Mouse (Mus musculus) limb, embryonic 10.5 days (tissue): ENCODE results near the gene Clpb. TPM values are rescaled to one million over a fixed set of nuclear protein-coding genes. Genes with fewer than 3 reads are reported as not detected.

Source experiments
- DNase-seq: peaks from one replicate; pipeline ENCODE4 v3.0.0-alpha.2; 2017; ENCODE audit warnings: low spot score
- H3K27ac ChIP-seq: fragments of 300-500 bp; sonication (generic); 2 replicates; pipeline ENCODE4 v1.5.1; 2016; ENCODE audit warnings: mild to moderate bottlenecking
- H3K27me3 ChIP-seq: fragments of 300-500 bp; sonication (generic); 2 replicates; pipeline ENCODE4 v1.6.1; 2016; ENCODE audit warnings: low read depth, mild to moderate bottlenecking; ENCODE audit not compliant: poor library complexity, severe bottlenecking
- H3K36me3 ChIP-seq: fragments of 300-500 bp; sonication (generic); 2 replicates; pipeline ENCODE4 v1.6.1; 2016; ENCODE audit warnings: mild to moderate bottlenecking, moderate library complexity
- H3K4me1 ChIP-seq: fragments of 300-500 bp; sonication (generic); 2 replicates; pipeline ENCODE4 v1.6.1; 2016
- H3K4me3 ChIP-seq: fragments of 300-500 bp; sonication (generic); 2 replicates; pipeline ENCODE4 v1.5.1; 2016; ENCODE audit warnings: mild to moderate bottlenecking, moderate library complexity
- H3K9me3 ChIP-seq: fragments of 300-500 bp; sonication (generic); replicated peaks from 2 replicates; pipeline ENCODE4 v1.6.1; 2016; ENCODE audit warnings: mild to moderate bottlenecking
- WGBS: fragments of 180-500 bp; shearing (Covaris S2); methylation state at CpG from one replicate; pipeline ENCODE4 v1.1.7; 2016; 5-methylcytosine and 5-hydroxymethylcytosine counted together
- polyA plus RNA-seq: library from polyadenylated mRNA; unstranded; fragments of >200 nt; fragmentation: Nextera tagmentation; extraction: Ambion mirVana; gene quantifications from 2 replicates; pipeline ENCODE4 v1.2.1, GENCODE M21; 2016

Gene Clpb
- polyA plus RNA-seq, 1 experiment from 2014 or later: 62.7 TPM

DNA sequence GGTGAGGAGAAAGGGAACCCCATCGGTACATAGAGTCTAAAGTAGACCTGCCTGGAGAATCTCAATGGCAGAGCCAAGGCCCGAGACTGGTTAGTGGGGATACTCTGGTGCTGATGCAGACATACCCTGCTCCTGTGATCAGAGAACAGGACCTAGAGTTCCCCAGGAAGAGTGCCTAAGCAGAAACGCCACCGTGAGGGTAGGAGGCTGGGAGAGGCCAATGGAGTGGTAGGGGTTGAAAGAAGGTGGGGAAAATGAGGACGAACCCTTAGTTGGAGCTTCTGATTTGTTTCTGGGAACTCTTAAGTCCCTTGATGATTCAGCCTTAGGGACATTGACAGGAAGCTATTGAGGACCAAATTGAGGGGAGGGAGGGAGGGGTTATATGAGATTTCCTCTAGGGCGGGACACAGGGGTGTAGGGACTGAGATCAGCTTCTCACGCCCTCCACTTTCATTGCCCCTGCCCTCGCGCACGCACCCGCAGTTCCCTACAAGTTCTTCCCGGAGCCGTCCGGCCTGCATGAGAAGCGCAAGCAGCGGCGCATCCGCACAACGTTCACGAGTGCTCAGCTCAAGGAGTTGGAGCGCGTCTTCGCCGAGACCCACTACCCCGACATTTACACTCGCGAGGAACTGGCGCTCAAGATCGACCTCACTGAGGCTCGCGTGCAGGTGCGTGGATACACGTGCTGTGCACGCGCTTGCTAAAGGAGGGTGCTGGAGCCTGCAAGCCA, 157.0 kb downstream of the Clpb start:
- Histone ChIP-seq H3K4me1 (peaks cover 54% of the 10 kb centered on the region), H3K9me3 (no peaks in the 10 kb centered on the region), H3K4me3 (peak overlapping the region; percentile 63), H3K27ac (0 out of 2 replicates have a peak overlapping the region, but pooled peaks have one; percentile 43), H3K27me3 (peaks cover 73% of the 10 kb centered on the region), H3K36me3 (peaks cover 28% of the 10 kb centered on the region)
- peak; percentile 60 for DNase-seq
- WGBS: 2% methylated on average over 35 of the region's 35 CpGs

DNA sequence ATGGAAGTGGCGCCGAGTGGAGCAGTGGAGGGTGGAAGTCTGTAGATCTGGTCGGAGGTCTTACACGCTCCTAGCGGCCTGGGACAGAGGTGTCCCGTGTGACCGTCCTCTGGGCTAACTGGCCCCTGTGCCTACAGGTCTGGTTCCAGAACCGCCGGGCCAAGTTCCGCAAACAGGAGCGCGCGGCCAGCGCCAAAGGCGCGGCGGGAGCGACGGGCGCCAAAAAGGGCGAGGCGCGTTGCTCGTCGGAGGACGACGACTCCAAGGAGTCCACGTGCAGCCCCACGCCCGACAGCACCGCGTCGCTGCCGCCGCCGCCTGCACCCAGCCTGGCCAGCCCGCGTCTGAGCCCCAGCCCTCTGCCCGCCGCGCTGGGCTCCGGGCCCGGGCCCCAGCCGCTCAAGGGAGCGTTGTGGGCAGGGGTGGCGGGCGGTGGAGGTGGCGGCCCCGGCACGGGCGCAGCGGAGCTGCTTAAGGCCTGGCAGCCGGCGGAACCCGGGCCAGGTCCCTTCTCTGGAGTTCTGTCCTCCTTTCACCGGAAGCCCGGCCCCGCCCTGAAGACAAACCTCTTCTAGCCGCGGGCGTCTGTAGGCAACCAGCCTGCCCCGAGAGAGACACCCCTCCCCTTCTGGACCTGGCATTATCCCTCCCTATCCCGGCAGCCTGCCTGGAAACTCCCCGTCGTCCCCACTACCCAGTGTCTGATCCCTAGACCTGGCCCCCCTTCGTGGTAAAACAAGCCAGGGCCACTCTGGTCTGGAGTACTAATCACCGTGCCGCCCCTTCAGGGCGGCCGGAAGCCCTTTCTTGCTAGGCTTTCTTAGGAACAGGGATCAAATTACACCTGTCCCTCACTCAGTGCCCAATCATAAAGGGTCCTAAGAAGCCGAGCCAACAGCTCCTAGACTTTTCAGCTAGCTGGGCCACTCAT, 158.4 kb downstream of the Clpb start:
- peak; percentile 88 for DNase-seq
- H3K36me3 ChIP-seq: peaks cover 42% of the 10 kb centered on the region
- H3K27ac ChIP-seq: peak overlapping the region; percentile 95
- peaks cover 54% of the 10 kb centered on the region for H3K4me1 ChIP-seq
- WGBS: under 1% methylated on average over 71 of the region's 71 CpGs
- H3K9me3 ChIP-seq: no peaks in the 10 kb centered on the region
- peaks cover 59% of the 10 kb centered on the region for H3K27me3 ChIP-seq
- H3K4me3 ChIP-seq: peak overlapping the region; percentile 63

DNA sequence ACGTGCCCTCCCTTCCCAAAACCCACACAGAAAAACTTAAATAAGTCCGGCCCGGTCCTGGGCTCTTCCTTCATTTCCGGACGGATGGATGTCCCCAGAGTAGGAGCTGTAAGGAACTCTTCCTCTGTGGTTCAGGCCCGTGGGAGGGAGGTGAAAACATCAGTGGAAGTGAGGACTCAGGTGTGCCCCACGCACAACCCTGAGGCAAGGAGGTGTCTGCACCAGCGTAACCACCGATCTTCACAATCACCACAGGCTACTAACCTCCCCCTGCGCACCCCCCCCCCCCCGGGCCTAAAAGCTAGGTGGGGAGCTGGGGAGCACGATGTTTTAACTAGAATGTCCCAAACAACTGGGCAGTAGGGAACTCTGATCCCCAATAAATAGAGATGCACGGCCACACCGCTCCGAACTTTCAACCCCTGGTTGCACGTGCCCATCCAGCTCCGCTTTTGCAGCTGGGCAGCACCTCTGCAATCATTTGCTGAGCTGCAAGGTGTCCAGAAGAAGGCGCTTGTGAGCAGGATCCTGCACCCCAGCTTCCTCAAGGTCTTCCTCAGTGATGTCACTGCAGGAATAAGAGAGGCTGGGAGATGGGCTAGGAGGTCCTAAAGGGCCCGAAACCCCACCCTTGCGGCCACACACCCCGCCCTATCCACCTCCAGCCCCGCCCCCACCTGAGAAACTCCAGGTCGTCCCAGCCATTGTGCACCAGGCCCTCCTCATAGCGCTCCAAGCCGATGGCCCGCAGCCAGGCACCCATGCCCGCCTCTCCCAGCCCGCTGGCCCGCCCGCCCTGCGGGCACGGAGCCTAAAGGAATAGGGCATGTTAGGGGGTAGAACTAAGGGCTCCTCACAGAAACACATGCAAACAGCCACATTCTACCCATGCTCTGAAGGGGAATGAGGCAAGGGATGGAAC, 159.7 kb downstream of the Clpb start:
- no peaks in the 10 kb centered on the region for H3K9me3 ChIP-seq
- H3K4me3 ChIP-seq: 0 out of 2 replicates have a peak overlapping the region, but pooled peaks have one; percentile 4
- peak overlapping the region; percentile 69 for H3K27ac ChIP-seq
- DNase-seq: peak; percentile 57
- WGBS: 26% methylated on average over 32 of the region's 32 CpGs
- peaks cover 55% of the 10 kb centered on the region for H3K36me3 ChIP-seq
- peaks cover 46% of the 10 kb centered on the region for H3K27me3 ChIP-seq
- H3K4me1 ChIP-seq: peaks cover 49% of the 10 kb centered on the region

DNA sequence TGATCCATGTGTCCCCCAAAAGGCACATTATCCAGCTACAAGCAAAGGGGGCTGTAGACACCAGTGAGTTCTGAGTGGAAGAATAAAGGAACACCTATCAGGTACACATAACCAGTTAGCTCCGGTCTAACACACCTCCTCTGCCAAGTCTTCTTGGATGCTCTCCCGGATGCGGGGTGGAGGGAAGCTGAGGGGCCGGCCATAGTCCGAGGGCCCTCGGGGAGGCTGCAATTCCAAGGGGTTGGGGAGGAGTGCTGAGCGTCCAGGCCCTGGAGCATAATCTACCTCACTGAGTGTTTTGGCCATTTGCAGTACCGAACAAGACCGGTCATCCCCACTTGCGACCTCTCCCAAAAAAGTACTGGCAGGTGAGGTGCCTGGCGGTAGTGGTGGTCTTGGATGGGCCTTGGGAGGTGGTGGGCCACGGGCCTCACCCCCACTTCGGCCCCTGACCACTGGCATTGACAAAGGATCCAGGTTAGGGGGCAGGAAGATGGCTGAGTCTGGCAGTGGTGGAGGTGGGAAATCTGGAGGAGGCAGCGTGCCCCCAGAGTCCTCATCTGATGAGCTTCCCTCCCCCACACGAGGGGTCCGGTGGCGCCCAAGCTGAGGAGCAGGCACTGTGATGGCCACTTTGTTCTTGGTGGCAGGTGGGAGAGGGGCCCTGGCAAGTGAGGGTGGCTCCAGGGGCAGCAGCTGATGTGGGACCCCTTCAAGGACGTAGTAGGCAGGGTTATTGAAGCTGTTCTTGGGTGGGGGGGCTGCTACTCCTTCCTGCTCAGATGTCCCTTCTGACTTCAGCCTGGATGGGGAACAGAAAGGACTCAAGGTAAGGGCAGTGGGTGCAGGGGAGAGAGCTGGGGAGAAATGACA, 160.6 kb downstream of the Clpb start:
- H3K27me3 ChIP-seq: peaks cover 37% of the 10 kb centered on the region
- H3K36me3 ChIP-seq: peaks cover 64% of the 10 kb centered on the region
- 0 out of 2 replicates have a peak overlapping the region, but pooled peaks have one; percentile 4 for H3K4me3 ChIP-seq
- 87% methylated on average over 18 of the region's 18 CpGs for WGBS
- peaks cover 42% of the 10 kb centered on the region for H3K4me1 ChIP-seq
- no peak for DNase-seq
- H3K27ac ChIP-seq: no peak overlapping the region
- H3K9me3 ChIP-seq: no peaks in the 10 kb centered on the region

DNA sequence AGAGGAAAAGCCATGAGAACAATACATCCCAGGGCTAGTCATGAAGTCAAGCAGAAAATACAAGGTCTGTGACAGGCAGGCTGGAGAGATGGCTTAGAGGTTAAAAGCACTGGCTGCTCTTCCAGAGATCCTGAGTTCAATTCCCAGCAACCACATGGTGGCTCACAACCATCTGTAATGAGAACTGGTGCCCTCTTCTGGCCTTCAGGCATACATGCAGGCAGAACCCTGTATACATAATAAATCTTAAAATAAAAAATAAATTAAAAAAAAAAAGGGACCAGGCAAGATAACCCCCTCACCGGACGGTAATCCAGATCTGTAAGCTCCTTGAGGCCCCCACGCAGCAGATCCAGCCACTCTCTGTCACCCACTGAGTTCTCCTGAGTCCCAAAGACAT, 166.9 kb downstream of the Clpb start:
- no peaks in the 10 kb centered on the region for H3K9me3 ChIP-seq
- no peak overlapping the region for H3K27ac ChIP-seq
- WGBS: 99% methylated on average over 3 of the region's 3 CpGs
- H3K27me3 ChIP-seq: no peaks in the 10 kb centered on the region
- peaks cover 19% of the 10 kb centered on the region for H3K4me1 ChIP-seq
- H3K36me3 ChIP-seq: peaks cover 95% of the 10 kb centered on the region
- DNase-seq: no peak
- no peak overlapping the region for H3K4me3 ChIP-seq

DNA sequence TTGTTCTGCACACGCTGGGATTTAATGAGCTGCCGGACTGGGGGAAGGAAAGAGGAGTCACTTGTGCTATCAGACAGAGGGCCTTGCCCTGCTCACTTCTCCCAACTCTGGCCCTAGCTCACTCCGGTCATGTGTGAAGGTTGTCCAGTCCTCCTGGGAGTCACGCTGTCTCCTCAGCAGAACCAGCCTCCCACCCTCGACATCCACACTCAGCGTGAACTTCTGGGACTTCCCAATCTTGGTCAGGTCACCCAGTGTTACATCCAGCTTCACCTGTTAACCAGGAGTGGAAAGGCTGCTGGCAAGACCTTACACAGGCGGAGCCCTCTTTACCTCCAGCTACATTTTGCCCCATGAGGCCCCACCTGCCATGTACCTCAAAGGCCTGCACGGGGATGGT, 168.0 kb downstream of the Clpb start:
- H3K9me3 ChIP-seq: no peaks in the 10 kb centered on the region
- DNase-seq: no peak
- no peaks in the 10 kb centered on the region for H3K27me3 ChIP-seq
- no peak overlapping the region for H3K27ac ChIP-seq
- H3K36me3 ChIP-seq: peaks cover 85% of the 10 kb centered on the region
- no peak overlapping the region for H3K4me3 ChIP-seq
- 94% methylated on average over 8 of the region's 8 CpGs for WGBS
- H3K4me1 ChIP-seq: peaks cover 25% of the 10 kb centered on the region

DNA sequence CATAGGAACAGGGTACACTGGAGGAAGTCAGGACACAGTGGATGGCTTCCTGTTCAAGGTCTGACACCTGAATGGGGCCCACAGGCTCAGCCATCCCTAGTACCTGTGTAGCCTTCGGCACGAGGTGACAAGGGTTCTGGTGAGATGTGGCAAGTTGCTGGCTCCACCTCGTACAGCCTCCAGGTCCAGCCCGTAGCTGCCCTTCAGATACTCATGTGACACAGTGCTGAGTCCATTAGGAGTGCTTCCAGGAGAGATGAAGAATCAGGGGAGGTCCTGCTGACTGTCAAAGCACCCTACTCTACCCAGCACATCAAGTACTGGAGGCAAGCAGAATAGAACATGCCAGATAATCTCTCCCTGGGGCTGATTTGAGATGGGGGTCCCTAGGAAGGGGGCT, 168.9 kb downstream of the Clpb start:
- no peaks in the 10 kb centered on the region for H3K9me3 ChIP-seq
- no peak overlapping the region for H3K27ac ChIP-seq
- WGBS: 92% methylated on average over 4 of the region's 4 CpGs
- H3K4me3 ChIP-seq: no peak overlapping the region
- no peaks in the 10 kb centered on the region for H3K27me3 ChIP-seq
- no peak for DNase-seq
- peaks cover 25% of the 10 kb centered on the region for H3K4me1 ChIP-seq
- H3K36me3 ChIP-seq: peaks cover 75% of the 10 kb centered on the region

DNA sequence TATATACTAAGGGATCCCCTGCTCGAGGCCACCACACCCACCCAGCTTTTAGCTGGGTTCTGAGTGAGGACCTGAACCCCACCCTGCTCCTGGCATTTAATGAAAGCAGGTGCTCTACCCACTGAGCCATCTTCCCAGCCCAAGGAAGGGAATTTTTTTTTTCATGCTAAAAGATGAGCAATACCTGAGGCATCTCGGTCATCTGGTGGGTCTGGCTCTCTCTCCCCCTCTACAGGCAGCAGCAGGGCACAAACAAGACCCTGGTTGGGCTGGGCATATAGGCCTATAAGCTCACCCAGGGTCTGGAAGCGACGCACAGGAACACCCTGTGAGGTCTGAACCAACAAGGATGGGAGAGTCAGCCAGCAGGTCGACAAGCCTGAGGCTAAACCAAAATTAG, 169.9 kb downstream of the Clpb start:
- H3K4me3 ChIP-seq: no peak overlapping the region
- H3K36me3 ChIP-seq: peaks cover 66% of the 10 kb centered on the region
- 77% methylated on average over 5 of the region's 5 CpGs for WGBS
- no peak for DNase-seq
- peaks cover 27% of the 10 kb centered on the region for H3K4me1 ChIP-seq
- no peak overlapping the region for H3K27ac ChIP-seq
- no peaks in the 10 kb centered on the region for H3K27me3 ChIP-seq
- H3K9me3 ChIP-seq: no peaks in the 10 kb centered on the region

DNA sequence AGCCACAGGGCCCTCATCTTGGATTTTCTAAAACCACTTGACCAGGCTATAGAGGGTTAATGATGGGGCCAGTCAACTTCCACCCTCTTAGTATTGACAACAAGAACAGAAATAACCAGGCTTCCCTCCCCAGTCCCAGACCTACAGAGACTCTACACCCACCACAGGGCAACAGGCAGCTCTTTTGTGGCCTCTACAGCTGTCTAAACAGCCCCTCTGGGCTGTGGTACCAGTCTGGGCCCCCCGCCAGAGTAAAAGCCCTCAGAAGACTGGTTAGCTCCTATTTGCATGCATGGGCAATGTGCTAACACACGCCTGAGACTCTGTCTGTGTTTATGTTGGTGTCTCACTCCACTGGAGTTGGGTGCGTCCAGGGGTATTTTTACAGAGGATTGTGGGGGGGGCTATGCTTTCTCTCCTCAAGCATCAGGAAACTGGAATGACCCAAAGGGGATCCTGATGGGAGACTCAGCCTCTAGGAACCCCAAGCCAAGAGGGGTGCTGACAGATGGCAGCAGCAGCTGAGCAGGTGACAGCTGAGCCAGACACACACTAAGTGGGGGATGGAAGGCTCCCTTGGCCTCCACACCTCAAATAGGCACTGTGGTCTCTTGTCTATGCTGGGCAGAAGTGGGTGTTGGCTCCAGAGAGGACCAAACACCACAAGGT, 170.6 kb downstream of the Clpb start:
- Histone ChIP-seq H3K36me3 (peaks cover 59% of the 10 kb centered on the region), H3K4me1 (peaks cover 33% of the 10 kb centered on the region), H3K27me3 (no peaks in the 10 kb centered on the region), H3K27ac (0 out of 2 replicates have a peak overlapping the region, but pooled peaks have one; percentile 21), H3K9me3 (no peaks in the 10 kb centered on the region), H3K4me3 (no peak overlapping the region)
- 77% methylated on average over 3 of the region's 3 CpGs for WGBS
- no peak for DNase-seq

DNA sequence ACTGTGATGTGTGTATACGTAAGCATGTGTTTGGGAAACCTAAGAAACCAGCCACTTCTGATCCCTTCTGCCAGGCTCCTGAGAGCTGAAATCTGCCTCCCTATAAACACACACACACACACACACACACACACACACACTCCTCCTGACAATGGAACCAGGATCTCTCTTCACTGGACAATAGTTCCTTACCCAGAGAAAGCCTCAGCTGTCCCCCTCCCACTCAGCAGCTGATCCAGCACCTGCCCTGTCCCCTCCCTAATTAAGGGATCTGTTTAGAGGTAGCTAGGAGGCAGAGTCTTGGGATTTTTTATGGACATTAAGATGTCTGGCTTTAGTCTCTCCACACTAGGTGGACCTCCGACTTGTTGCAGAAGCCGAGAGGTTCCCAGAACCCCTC, 171.5 kb downstream of the Clpb start:
- Histone ChIP-seq H3K4me1 (peaks cover 33% of the 10 kb centered on the region), H3K4me3 (peak overlapping the region; percentile 96), H3K27me3 (no peaks in the 10 kb centered on the region), H3K27ac (peak overlapping the region; percentile 27; the same call in 1 of the 2 replicates), H3K36me3 (peaks cover 50% of the 10 kb centered on the region), H3K9me3 (no peaks in the 10 kb centered on the region)
- 79% methylated on average over 3 of the region's 3 CpGs for WGBS
- no peak for DNase-seq

DNA sequence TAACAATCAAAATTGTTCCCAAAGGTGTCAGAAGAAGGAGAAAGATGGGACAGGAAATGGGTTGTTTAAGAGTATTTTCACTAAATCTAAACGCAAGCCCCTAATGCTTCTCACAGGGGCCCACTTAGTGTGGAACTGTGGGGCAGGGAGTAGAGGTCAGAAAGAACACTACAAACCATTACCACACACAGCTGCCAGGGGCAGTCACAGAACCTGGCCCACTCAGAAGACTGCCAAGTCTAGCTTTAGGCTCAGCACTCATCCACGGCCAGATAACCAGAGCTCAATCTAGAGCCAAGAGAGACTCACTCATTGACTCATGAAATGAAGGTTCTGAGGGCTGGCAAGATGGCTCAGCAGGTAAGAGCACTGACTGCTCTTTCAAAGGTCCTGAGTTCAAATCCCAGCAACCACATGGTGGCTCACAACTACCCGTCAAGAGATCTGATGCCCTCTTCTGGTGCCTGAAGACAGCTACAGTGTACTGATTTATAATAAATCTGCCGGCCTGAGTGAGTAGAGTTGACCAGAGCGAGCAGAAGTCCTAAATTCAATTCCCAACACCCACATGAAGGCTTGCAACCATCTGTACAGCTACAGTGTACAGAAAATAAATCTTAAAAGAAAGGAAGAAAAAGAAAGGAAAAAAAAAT, 172.2 kb downstream of the Clpb start:
- Histone ChIP-seq H3K36me3 (peaks cover 43% of the 10 kb centered on the region), H3K4me1 (peaks cover 33% of the 10 kb centered on the region), H3K9me3 (no peaks in the 10 kb centered on the region), H3K4me3 (peak overlapping the region; percentile 96), H3K27ac (peak overlapping the region; percentile 100; the same call in 1 of the 2 replicates), H3K27me3 (no peaks in the 10 kb centered on the region)
- WGBS: 54% methylated on average over 5 of the region's 5 CpGs
- no peak for DNase-seq
